Mouse (Mus musculus) left cerebral cortex, postnatal 14 days (tissue): ENCODE data around the gene Sult3a1. TPM values are rescaled to one million over a fixed set of nuclear protein-coding genes. Genes with fewer than 3 reads are reported as not detected.
"Not testable (repeated sequence)": the region's sequence is repeated elsewhere in the genome, so short reads cannot be mapped to it uniquely, and the experiment has no call there.

Experiments
- DNase-seq, 2 experiments: peaks; one replicate each; pipeline ENCODE4 v3.0.0; 2021 to 2022; ENCODE audit warnings: low spot score in 2 of 2, mixed read lengths in 1 of 2
- intact Hi-C: fragments of 180-260 bp; cut with DNase I; formaldehyde crosslinking; loops from one replicate; pipeline ENCODE4 v1.15.1; 2025
- long read RNA-seq, 2 experiments: library from polyadenylated mRNA; stranded (forward); transcript quantifications; one replicate each; pipeline ENCODE4 v2.0.0; 2021
- total RNA-seq, 2 experiments: library from RNA; stranded (reverse); gene quantifications; 2 replicates each; pipeline ENCODE4 v1.2.3; 2021

The Sult3a1 gene
- total RNA-seq = not detected
- long read RNA-seq, experiment 1 = 0 reads
- long read RNA-seq, experiment 2 = 0 reads

DNA sequence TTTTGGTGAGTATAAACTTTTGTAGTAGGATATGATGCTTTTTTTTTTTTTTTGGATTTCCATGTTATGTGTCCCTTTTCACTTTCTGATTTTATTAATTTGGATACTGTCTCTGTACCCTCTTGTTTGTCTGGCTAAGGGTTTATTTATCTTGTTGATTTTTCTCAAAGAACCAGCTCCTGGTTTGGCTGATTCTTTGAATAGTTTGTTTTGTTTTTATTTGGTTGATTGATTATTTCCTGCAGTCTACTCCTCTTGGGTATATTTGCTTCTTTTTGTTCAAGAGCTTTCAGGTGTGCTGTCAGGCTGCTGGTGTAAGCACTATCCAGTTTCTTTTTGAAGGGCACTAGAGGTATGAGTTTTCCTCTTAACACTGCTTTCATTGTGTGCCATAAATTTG lies at the start of gene Sult3a1:
TSS of gene Sult3a1 (plus strand) at position 301 of the 400 bp plus-strand sequence.
- no peak for DNase-seq
- intact Hi-C loops = no loop called here

GRCm38 (mm10) chr10:33811807-33812206 lies 45.7 kb upstream of the Sult3a1 start:
- no peak for DNase-seq
- intact Hi-C loops = no loop called here

GRCm38 (mm10) chr10:33814266-33814665 lies 43.3 kb upstream of the Sult3a1 start:
- intact Hi-C loops = no loop called here
- no peak for DNase-seq

DNA sequence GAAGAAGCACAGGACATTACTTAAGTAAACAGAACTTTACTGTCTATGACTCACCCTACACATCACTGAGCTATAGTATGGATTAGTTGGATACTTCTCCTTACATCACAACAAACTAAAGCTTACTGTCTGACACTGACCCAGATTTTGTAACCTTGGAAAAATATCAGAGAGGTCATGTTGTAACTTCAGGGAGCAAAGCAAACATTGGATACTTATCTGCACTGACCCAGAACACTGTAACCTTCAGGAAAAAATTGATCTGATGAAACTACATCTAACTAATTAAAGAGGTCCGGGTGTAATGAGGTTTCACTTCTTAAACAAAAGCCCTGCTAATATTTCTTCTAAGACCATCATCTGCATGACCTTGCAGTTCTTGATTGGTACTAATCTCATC lies 40.6 kb upstream of the Sult3a1 start:
- intact Hi-C loops = no loop called here
- DNase-seq = no peak

DNA sequence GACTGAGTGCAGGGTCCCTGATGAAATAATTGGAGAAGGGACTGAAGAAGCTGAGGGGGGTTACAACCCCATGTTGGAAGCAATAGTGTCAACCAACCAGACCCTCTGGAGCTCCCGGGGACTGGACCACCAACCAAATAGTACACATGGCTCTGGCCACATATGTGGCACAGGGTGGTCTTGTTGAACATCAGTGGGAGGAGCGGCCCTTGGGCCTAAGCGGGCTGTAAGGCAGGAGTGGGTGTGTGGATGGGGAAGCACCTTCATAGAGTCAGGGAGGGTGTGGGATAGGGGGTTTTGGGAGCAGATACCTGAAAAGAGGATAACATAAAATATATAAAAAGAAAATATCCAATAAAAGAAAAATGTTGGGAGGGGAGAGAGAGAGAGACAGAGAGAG lies 36.6 kb upstream of the Sult3a1 start:
- intact Hi-C loops = no loop called here
- DNase-seq = no peak

- intact Hi-C loops = no loop called here
- DNase-seq = no peak
These were observed 8.5 kb downstream of the Sult3a1 start for GRCm38 (mm10) chr10:33865994-33866393.

DNA sequence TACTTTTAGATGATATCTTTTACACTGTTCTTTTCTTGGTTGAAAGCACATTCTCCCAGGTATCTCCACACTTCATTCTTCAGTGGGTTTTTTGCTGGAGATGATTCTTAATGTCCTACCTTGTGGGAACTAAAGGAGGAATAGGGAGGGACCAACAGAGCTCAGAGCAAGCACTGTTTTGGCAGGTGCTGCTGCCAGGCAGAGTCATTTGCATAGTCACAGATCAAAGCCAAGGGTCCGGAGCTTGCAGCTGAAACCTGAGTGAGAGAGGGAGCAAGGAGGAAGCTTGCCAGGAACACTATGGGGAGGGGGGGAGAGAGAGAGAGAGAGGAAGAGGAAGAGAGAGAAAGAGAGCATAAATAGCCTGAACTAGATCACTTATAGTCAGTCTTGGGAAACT lies 12.9 kb downstream of the Sult3a1 start:
- intact Hi-C loops = no loop called here
- DNase-seq = no peak

- DNase-seq = no peak
- intact Hi-C loops = no loop called here
These were observed 15.3 kb downstream of the Sult3a1 start for GRCm38 (mm10) chr10:33872672-33873398.

GRCm38 (mm10) chr10:33882411-33882810 lies 24.9 kb downstream of the Sult3a1 start:
- intact Hi-C loops, DNase-seq: not testable (repeated sequence)

- DNase-seq, intact Hi-C loops: not testable (repeated sequence)
These were observed 44.0 kb downstream of the Sult3a1 start for GRCm38 (mm10) chr10:33901520-33901919.

DNA sequence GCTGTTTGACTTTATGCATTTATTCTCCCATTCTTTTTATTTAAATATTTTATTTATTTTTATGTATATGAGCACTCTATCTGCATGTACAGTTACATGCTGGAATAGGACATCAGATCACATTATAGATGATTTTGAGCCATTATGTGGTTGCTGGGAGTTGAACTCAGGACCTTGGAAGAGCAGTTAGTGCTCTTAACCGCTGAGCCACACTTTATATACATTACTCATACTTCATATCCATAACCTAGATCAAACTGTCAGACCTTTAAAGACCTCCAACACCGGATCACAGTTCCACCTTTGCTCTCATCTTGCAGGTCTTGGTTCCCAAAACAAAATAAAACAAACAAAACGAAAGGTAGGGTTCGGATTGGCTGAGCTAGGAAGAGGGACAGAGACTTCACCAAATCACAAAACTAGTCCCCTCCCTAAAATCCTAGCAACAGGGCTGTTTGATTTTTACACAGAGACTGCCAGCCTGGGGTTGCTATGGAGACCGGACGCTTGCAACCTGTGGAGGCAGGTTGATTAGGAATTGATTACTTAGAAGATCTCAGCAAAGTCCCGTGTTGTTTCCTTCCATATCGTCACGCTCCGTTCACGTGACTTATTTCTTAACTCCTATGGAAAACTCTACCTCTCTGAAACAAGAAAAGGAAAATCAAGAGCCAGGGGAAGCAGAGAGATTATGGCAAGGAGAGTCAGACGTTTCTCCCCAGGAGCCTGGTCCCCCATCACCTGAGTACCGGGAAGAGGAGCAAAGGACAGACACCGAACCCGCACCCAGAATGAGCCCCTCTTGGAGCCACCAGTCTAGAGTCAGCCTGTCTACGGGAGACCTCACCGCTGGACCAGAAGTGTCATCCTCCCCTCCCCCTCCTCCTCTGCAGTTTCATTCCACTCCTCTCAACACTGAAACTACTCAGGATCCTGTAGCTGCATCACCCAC lies 47.3 kb downstream of the Sult3a1 start, which contains the start of gene Rsph4a:
TSS of gene Rsph4a (plus strand) at position 582 of the 952 bp plus-strand sequence.
- intact Hi-C loops = no loop called here

GRCm38 (mm10) chr10:33905489-33905888 lies 48.0 kb downstream of the Sult3a1 start:
- DNase-seq = no peak
- intact Hi-C loops = no loop called here

More for the DNA sequence above, 47.3 kb downstream of the Sult3a1 start, which contains the start of gene Rsph4a:
- peak; percentile 65 to 87 for DNase-seq

Other genes with a start within 250 kb of the Sult3a1 start
- 10 to 100 TPM; 55.9 to 59.7 TPM for gene Clvs2, start 233.0 kb upstream of the Sult3a1 start, total RNA-seq
- gene Sult3a2, start 71.0 kb upstream of the Sult3a1 start, total RNA-seq = under 1 TPM; 0.53 to 0.66 TPM
- gene Rsph4a, start 47.4 kb downstream of the Sult3a1 start, total RNA-seq = 1 to 10 TPM; 3.3 to 4.5 TPM
- gene Zup1, start 93.5 kb downstream of the Sult3a1 start, total RNA-seq = 10 to 100 TPM; 11.1 to 12.1 TPM
- gene Rwdd1, start 161.9 kb downstream of the Sult3a1 start, total RNA-seq = 100 to 1,000 TPM in 1 of 2 experiments, 10 to 100 TPM in 1; 95.5 to 103 TPM
- gene Trappc3l, start 179.9 kb downstream of the Sult3a1 start, total RNA-seq = not detected
- not detected for gene Calhm4, start 186.6 kb downstream of the Sult3a1 start, total RNA-seq
- 1 to 10 TPM; 1.9 to 2.5 TPM for gene Calhm5, start 238.8 kb downstream of the Sult3a1 start, total RNA-seq